Mouse (Mus musculus) heart, adult 2 months (tissue): ENCODE results near the gene Tmem87b. TPM values are rescaled to one million over a fixed set of nuclear protein-coding genes. Genes with fewer than 3 reads are reported as not detected.

Source experiments
- DNase-seq, 2 experiments: peaks; one replicate each; pipeline ENCODE4 v3.0.0; 2021
- H3K27ac ChIP-seq: fragments of 200-600 bp; 2 replicates; pipeline ENCODE4 v1.8.1; 2022
- H3K27me3 ChIP-seq: fragments of 200-500 bp; 2 replicates; pipeline ENCODE4 v1.6.1; 2012; ENCODE audit warnings: mild to moderate bottlenecking, low read length, inconsistent platforms, mixed read lengths; ENCODE audit not compliant: control insufficient read depth, insufficient read depth
- H3K36me3 ChIP-seq: fragments of 200-500 bp; 2 replicates; pipeline ENCODE4 v1.6.1; 2012; ENCODE audit warnings: low read length, inconsistent platforms; ENCODE audit not compliant: control insufficient read depth, insufficient read depth
- H3K4me1 ChIP-seq: fragments of 200-500 bp; 2 replicates; pipeline ENCODE4 v1.6.1; 2011; ENCODE audit warnings: low read length; ENCODE audit not compliant: control insufficient read depth, insufficient read depth
- H3K4me3 ChIP-seq: fragments of 200-600 bp; 2 replicates; pipeline ENCODE4 v1.8.1; 2022
- H3K79me2 ChIP-seq: fragments of 200-500 bp; replicated peaks from 2 replicates; pipeline ENCODE4 v1.6.1; 2012; ENCODE audit warnings: mild to moderate bottlenecking, inconsistent platforms, low read length, moderate library complexity, mixed read lengths; ENCODE audit not compliant: control insufficient read depth, insufficient read depth
- H3K9ac ChIP-seq: fragments of 200-500 bp; 2 replicates; pipeline ENCODE4 v1.6.1; 2012; ENCODE audit warnings: low read depth, mild to moderate bottlenecking, control low read depth, inconsistent platforms, low read length, mixed read lengths
- CTCF ChIP-seq: fragments of 200-600 bp; IDR thresholded peaks from 2 replicates; pipeline ENCODE4 v1.8.1; 2022; ENCODE audit warnings: antibody characterized with exemption, mild to moderate bottlenecking, moderate library complexity
- EP300 ChIP-seq: fragments of 200-500 bp; IDR thresholded peaks from 2 replicates; pipeline ENCODE4 v1.6.1; 2011; ENCODE audit warnings: low read depth, low read length, control low read depth; ENCODE audit not compliant: insufficient read depth
- POLR2A ChIP-seq: fragments of 200-500 bp; IDR thresholded peaks from 2 replicates; pipeline ENCODE4 v1.6.1; 2011; ENCODE audit warnings: mild to moderate bottlenecking, low read depth, low read length, control low read depth; ENCODE audit not compliant: insufficient read depth
- WGBS: fragments of 180-500 bp; shearing (Covaris S2); methylation state at CpG from one replicate; pipeline ENCODE4 v1.1.7; 2018; 5-methylcytosine and 5-hydroxymethylcytosine counted together
- intact Hi-C: fragments of 180-260 bp; cut with DNase I; formaldehyde crosslinking; loops from one replicate; pipeline ENCODE4 v1.15.1; 2025
- polyA plus RNA-seq: library from polyadenylated mRNA; depleted of rRNA; stranded (reverse); fragments of >200 nt; gene quantifications from 2 replicates; pipeline ENCODE4 v1.2.3, GENCODE M21; 2012
- total RNA-seq, 2 experiments: library from RNA; stranded (reverse); gene quantifications; 2 replicates each; pipeline ENCODE4 v1.2.3; 2021

The Tmem87b gene
- total and polyA plus RNA-seq, 3 experiments, result 9.5 to 21.6 (median 20.8) TPM

- Histone ChIP-seq H3K27me3 (no peaks in the 10 kb centered on the region), H3K4me3 (no peak overlapping the region), H3K9ac (no peak overlapping the region), H3K36me3 (peaks cover 3% of the 10 kb centered on the region; the same call in 1 of the 2 replicates), H3K27ac (no peak overlapping the region), H3K4me1 (no peaks in the 10 kb centered on the region), H3K79me2 (no peaks in the 10 kb centered on the region)
- intact Hi-C loops, result no loop called here
- over 99% methylated on average over 3 of the region's 3 CpGs for WGBS
- TF ChIP-seq CTCF (no peak), POLR2A (no peak), EP300 (no peak)
- no peak for DNase-seq
These were observed 20.7 kb downstream of the Tmem87b start for GRCm38 (mm10) chr2:128838611-128839010.

GRCm38 (mm10) chr2:128839501-128839900 lies 21.6 kb downstream of the Tmem87b start:
- Histone ChIP-seq H3K27me3 (no peaks in the 10 kb centered on the region), H3K36me3 (peaks cover under 1% of the 10 kb centered on the region; the same call in 1 of the 2 replicates), H3K4me1 (no peaks in the 10 kb centered on the region), H3K9ac (no peak overlapping the region), H3K4me3 (no peak overlapping the region), H3K79me2 (no peaks in the 10 kb centered on the region), H3K27ac (no peak overlapping the region)
- intact Hi-C loops, result no loop called here
- DNase-seq, result no peak
- TF ChIP-seq EP300, result no peak
- no peak for TF ChIP-seq POLR2A
- no peak for TF ChIP-seq CTCF
- 66% methylated on average over 2 of the region's 2 CpGs for WGBS

- Histone ChIP-seq H3K4me3 (no peak overlapping the region), H3K4me1 (no peaks in the 10 kb centered on the region), H3K9ac (no peak overlapping the region), H3K79me2 (no peaks in the 10 kb centered on the region), H3K36me3 (no peaks in the 10 kb centered on the region; the same call in 1 of the 2 replicates), H3K27me3 (no peaks in the 10 kb centered on the region), H3K27ac (no peak overlapping the region)
- TF ChIP-seq CTCF (no peak), EP300 (no peak), POLR2A (no peak)
- 80% methylated on average over 8 of the region's 8 CpGs for WGBS
- intact Hi-C loops, result no loop called here
- no peak for DNase-seq
These were observed 24.5 kb downstream of the Tmem87b start for GRCm38 (mm10) chr2:128842437-128842836.

- intact Hi-C loops, result no loop called here
- Histone ChIP-seq H3K36me3 (no peaks in the 10 kb centered on the region; the same call in 1 of the 2 replicates), H3K4me3 (no peak overlapping the region), H3K27me3 (no peaks in the 10 kb centered on the region), H3K79me2 (no peaks in the 10 kb centered on the region), H3K4me1 (no peaks in the 10 kb centered on the region), H3K9ac (no peak overlapping the region), H3K27ac (no peak overlapping the region)
- no peak for DNase-seq
- TF ChIP-seq EP300, result no peak
- no peak for TF ChIP-seq POLR2A
- TF ChIP-seq CTCF, result no peak
- WGBS, result 79% methylated on average over 2 of the region's 2 CpGs
These were observed 32.1 kb downstream of the Tmem87b start for GRCm38 (mm10) chr2:128850036-128850435.

- no peak overlapping the region for H3K27ac ChIP-seq
- 74% methylated on average over 1 of the region's 1 CpGs for WGBS
- no peaks in the 10 kb centered on the region for H3K79me2 ChIP-seq
- H3K4me1 ChIP-seq, result no peaks in the 10 kb centered on the region
- no peak overlapping the region for H3K4me3 ChIP-seq
- intact Hi-C loops, result no loop called here
- H3K36me3 ChIP-seq, result no peaks in the 10 kb centered on the region
- no peak overlapping the region for H3K9ac ChIP-seq
- TF ChIP-seq POLR2A (no peak), EP300 (no peak), CTCF (no peak)
- no peaks in the 10 kb centered on the region for H3K27me3 ChIP-seq
- DNase-seq, result no peak
These were observed 38.8 kb downstream of the Tmem87b start for GRCm38 (mm10) chr2:128856673-128857072.

GRCm38 (mm10) chr2:128858962-128859361 lies 41.0 kb downstream of the Tmem87b start:
- Histone ChIP-seq H3K27me3 (peaks cover 4% of the 10 kb centered on the region), H3K79me2 (no peaks in the 10 kb centered on the region)
- intact Hi-C loops, result no loop called here

More at GRCm38 (mm10) chr2:128858962-128859361, 41.0 kb downstream of the Tmem87b start:
- Histone ChIP-seq H3K9ac (no peak overlapping the region), H3K4me3 (no peak overlapping the region), H3K4me1 (no peaks in the 10 kb centered on the region), H3K36me3 (no peaks in the 10 kb centered on the region), H3K27ac (no peak overlapping the region)
- TF ChIP-seq CTCF (no peak), EP300 (no peak), POLR2A (no peak)
- 87% methylated on average over 6 of the region's 6 CpGs for WGBS
- DNase-seq, result no peak
